Mouse (Mus musculus) cerebellum, adult 11 months (tissue): ENCODE results near the gene Slc38a2.

Experiments
- DNase-seq: peaks from one replicate; pipeline ENCODE4 v3.0.0; 2022

Slc38a2 gene

GRCm38 (mm10) chr15:96717181-96717580 lies 17.7 kb upstream of the Slc38a2 start:
- no peak for DNase-seq

- DNase-seq, result no peak
Measured at GRCm38 (mm10) chr15:96716371-96716770, 16.8 kb upstream of the Slc38a2 start.

GRCm38 (mm10) chr15:96715692-96716080 lies 16.2 kb upstream of the Slc38a2 start:
- DNase-seq, result no peak

GRCm38 (mm10) chr15:96715079-96715691 lies 15.7 kb upstream of the Slc38a2 start:
- DNase-seq, result no peak

GRCm38 (mm10) chr15:96714676-96715016 lies 15.1 kb upstream of the Slc38a2 start:
- DNase-seq, result no peak

GRCm38 (mm10) chr15:96713758-96714675 lies 14.5 kb upstream of the Slc38a2 start:
- DNase-seq, result no peak

- DNase-seq, result no peak
Measured at GRCm38 (mm10) chr15:96712338-96712737, 12.8 kb upstream of the Slc38a2 start.

GRCm38 (mm10) chr15:96711664-96712063 lies 12.1 kb upstream of the Slc38a2 start:
- no peak for DNase-seq

- no peak for DNase-seq
Measured at GRCm38 (mm10) chr15:96710352-96711114, 11.0 kb upstream of the Slc38a2 start.

GRCm38 (mm10) chr15:96709491-96710351 lies 10.2 kb upstream of the Slc38a2 start:
- peak; percentile 99 for DNase-seq

GRCm38 (mm10) chr15:96708976-96709490 lies 9.5 kb upstream of the Slc38a2 start:
- DNase-seq, result no peak

GRCm38 (mm10) chr15:96708428-96708827 lies 8.9 kb upstream of the Slc38a2 start:
- no peak for DNase-seq

GRCm38 (mm10) chr15:96707936-96708335 lies 8.4 kb upstream of the Slc38a2 start:
- no peak for DNase-seq

GRCm38 (mm10) chr15:96702466-96703031 lies 3.0 kb upstream of the Slc38a2 start:
- no peak for DNase-seq

GRCm38 (mm10) chr15:96700766-96701165 lies 1.2 kb upstream of the Slc38a2 start:
- no peak for DNase-seq

- DNase-seq, result peak; percentile 83
Measured at GRCm38 (mm10) chr15:96698658-96699448, 677 bp downstream of the Slc38a2 start.

- peak; percentile 57 for DNase-seq
Measured at GRCm38 (mm10) chr15:96697901-96698657, 1.5 kb downstream of the Slc38a2 start.

GRCm38 (mm10) chr15:96696486-96697284 lies 2.8 kb downstream of the Slc38a2 start:
- DNase-seq, result no peak
